Mouse (Mus musculus) hindbrain, postnatal 0 days (tissue): ENCODE measurements around the gene Dyx1c1. TPM values are rescaled to one million over a fixed set of nuclear protein-coding genes. Genes with fewer than 3 reads are reported as not detected.

ENCODE experiments used
- ATAC-seq: fragments of 200-750 bp; cut with Nextera tagmentation; 2 replicates; pipeline ENCODE4 v1.8.0; 2017; ENCODE audit warnings: mild to moderate bottlenecking, moderate TSS enrichment, moderate library complexity
- DNase-seq: peaks from one replicate; pipeline ENCODE4 v3.0.0-alpha.2; 2015; ENCODE audit warnings: low spot score
- H3K27ac ChIP-seq: fragments of 300-500 bp; sonication (generic); 2 replicates; pipeline ENCODE4 v1.5.1; 2014; ENCODE audit warnings: mild to moderate bottlenecking
- H3K27me3 ChIP-seq: fragments of 300-500 bp; sonication (generic); 2 replicates; pipeline ENCODE4 v1.6.1; 2014; ENCODE audit warnings: low read length, mixed read lengths; ENCODE audit not compliant: insufficient read depth
- H3K36me3 ChIP-seq: fragments of 300-500 bp; sonication (generic); 2 replicates; pipeline ENCODE4 v1.6.1; 2014; ENCODE audit warnings: low read length, mixed read lengths; ENCODE audit not compliant: insufficient read depth
- H3K4me1 ChIP-seq: fragments of 300-500 bp; sonication (generic); 2 replicates; pipeline ENCODE4 v1.6.1; 2014; ENCODE audit warnings: antibody characterized with exemption, low read length, mixed read lengths; ENCODE audit not compliant: insufficient read depth
- H3K4me2 ChIP-seq: fragments of 300-500 bp; sonication (generic); 2 replicates; pipeline ENCODE4 v1.6.1; 2014; ENCODE audit warnings: low read depth, mild to moderate bottlenecking, low read length, moderate library complexity, mixed read lengths
- H3K4me3 ChIP-seq: fragments of 300-500 bp; sonication (generic); 2 replicates; pipeline ENCODE4 v1.5.1; 2014; ENCODE audit warnings: low read length
- H3K9ac ChIP-seq: fragments of 300-500 bp; sonication (generic); replicated peaks from 2 replicates; pipeline ENCODE4 v1.6.1; 2014; ENCODE audit warnings: mild to moderate bottlenecking, low read length, moderate library complexity, mixed read lengths
- H3K9me3 ChIP-seq: fragments of 300-500 bp; sonication (generic); 2 replicates; pipeline ENCODE4 v1.6.1; 2016; ENCODE audit warnings: low read length, mixed read lengths
- CTCF ChIP-seq: IDR thresholded peaks from 2 replicates; pipeline ENCODE4 v1.5.1; 2016; ENCODE audit warnings: antibody characterized with exemption, control low read depth, low read depth
- WGBS: fragments of 180-500 bp; shearing (Covaris S2); extraction: QIAGEN DNeasy Blood & Tissue Kit; methylation state at CpG from one replicate; pipeline ENCODE4 v1.1.7; 2014; 5-methylcytosine and 5-hydroxymethylcytosine counted together
- microRNA-seq, 2 experiments: library from miRNA; unstranded; fragments of <30 nt; microRNA quantifications; one replicate each; pipeline ENCODE4; 2016
- polyA plus RNA-seq: library from polyadenylated mRNA; unstranded; fragments of >200 nt; fragmentation: Nextera tagmentation; extraction: Ambion mirVana; gene quantifications from 2 replicates; pipeline ENCODE4 v1.2.1, GENCODE M21; 2015
- total RNA-seq: library from RNA; depleted of rRNA; stranded (reverse); fragments of >200 nt; gene quantifications from 2 replicates; pipeline ENCODE4 v1.2.3, GENCODE M21; 2014; rRNA removed

Gene Dyx1c1
- total and polyA plus RNA-seq, 2 experiments from 2014 or later, result 0.99 to 2.5 TPM

- H3K4me3 ChIP-seq, result no peak overlapping the region
- no peak for ATAC-seq
- H3K9me3 ChIP-seq, result no peaks in the 10 kb centered on the region
- H3K4me2 ChIP-seq, result no peak overlapping the region
- no peaks in the 10 kb centered on the region for H3K27me3 ChIP-seq
- peaks cover 49% of the 10 kb centered on the region for H3K36me3 ChIP-seq
- WGBS, result 83% methylated on average over 10 of the region's 10 CpGs
- no peak for TF ChIP-seq CTCF
- no peaks in the 10 kb centered on the region for H3K4me1 ChIP-seq
- no peak overlapping the region for H3K27ac ChIP-seq
- DNase-seq, result peak; percentile 9
- H3K9ac ChIP-seq, result no peak overlapping the region
Measured at GRCm38 (mm10) chr9:73019841-73020240, 61.3 kb downstream of the Dyx1c1 start.

GRCm38 (mm10) chr9:73020566-73021097 is 62.0 kb downstream of the Dyx1c1 start:
- H3K4me1 ChIP-seq, result no peaks in the 10 kb centered on the region
- H3K4me2 ChIP-seq, result no peak overlapping the region
- DNase-seq (no peak), ATAC-seq (no peak)
- H3K27me3 ChIP-seq, result no peaks in the 10 kb centered on the region
- H3K4me3 ChIP-seq, result no peak overlapping the region
- no peak for TF ChIP-seq CTCF
- peaks cover 48% of the 10 kb centered on the region for H3K36me3 ChIP-seq
- WGBS, result 94% methylated on average over 5 of the region's 5 CpGs
- no peak overlapping the region for H3K27ac ChIP-seq
- H3K9ac ChIP-seq, result no peak overlapping the region
- no peaks in the 10 kb centered on the region for H3K9me3 ChIP-seq

Small RNA genes within 50 kb of the gene (microRNA-seq; reads per million reads assigned to microRNA genes)
- 0 reads per million in 2 experiments for gene Gm27353

Other genes with a start within 250 kb of the Dyx1c1 start
- 1.4 and 4.4 TPM in 2 replicates for gene Prtg, start 151.9 kb upstream of the Dyx1c1 start, total RNA-seq
- 0.59 and 0.65 TPM in 2 replicates for gene Prtg, start 151.9 kb upstream of the Dyx1c1 start, polyA plus RNA-seq
- 30.4 and 32.0 TPM in 2 replicates for gene Pygo1, start 33.1 kb upstream of the Dyx1c1 start, total RNA-seq
- gene Pygo1, start 33.1 kb upstream of the Dyx1c1 start, polyA plus RNA-seq, result 8.5 and 9.2 TPM in 2 replicates
- gene Gm44503, start 67 bp downstream of the Dyx1c1 start, total RNA-seq, result not detected in 2 replicates
- not detected in 2 replicates for gene Gm44503, start 67 bp downstream of the Dyx1c1 start, polyA plus RNA-seq
- gene Ccpg1os, start 26.6 kb downstream of the Dyx1c1 start, total RNA-seq, result 10.7 and 14.1 TPM in 2 replicates
- gene Ccpg1os, start 26.6 kb downstream of the Dyx1c1 start, polyA plus RNA-seq, result 21.2 and 21.3 TPM in 2 replicates
- gene Ccpg1, start 26.6 kb downstream of the Dyx1c1 start, total RNA-seq, result 15.0 and 23.4 TPM in 2 replicates
- 42.7 and 45.3 TPM in 2 replicates for gene Ccpg1, start 26.6 kb downstream of the Dyx1c1 start, polyA plus RNA-seq
- gene Pigb, start 81.6 kb downstream of the Dyx1c1 start, total RNA-seq, result 16.4 and 20.1 TPM in 2 replicates
- 8.9 and 9.0 TPM in 2 replicates for gene Pigb, start 81.6 kb downstream of the Dyx1c1 start, polyA plus RNA-seq
- gene Rab27a, start 86.1 kb downstream of the Dyx1c1 start, total RNA-seq, result 3.6 and 5.3 TPM in 2 replicates
- gene Rab27a, start 86.1 kb downstream of the Dyx1c1 start, polyA plus RNA-seq, result 3.8 TPM in 2 replicates
- gene Khdc3, start 143.1 kb downstream of the Dyx1c1 start, total RNA-seq, result not detected in 2 replicates
- gene Khdc3, start 143.1 kb downstream of the Dyx1c1 start, polyA plus RNA-seq, result 0.21 and 0.26 TPM in 2 replicates
- gene Gm20509, start 143.7 kb downstream of the Dyx1c1 start, total RNA-seq, result not detected in 2 replicates
- gene Gm20509, start 143.7 kb downstream of the Dyx1c1 start, polyA plus RNA-seq, result 0.18 TPM in 1 of 2 replicates, not detected in the other
- gene Rsl24d1, start 154.6 kb downstream of the Dyx1c1 start, total RNA-seq, result 54.1 and 59.4 TPM in 2 replicates
- gene Rsl24d1, start 154.6 kb downstream of the Dyx1c1 start, polyA plus RNA-seq, result 102 and 106 TPM in 2 replicates